Mouse (Mus musculus): ENCODE measurements around the gene BC005537. TPM values are rescaled to one million over a fixed set of nuclear protein-coding genes. Genes with fewer than 3 reads are reported as not detected.

Gene BC005537
- polyA plus RNA-seq, 1 experiment from 2014 or later = 20.8 TPM

- ATAC-seq (ENCODE audit: low FRiP score) = no peak
- H3K9me3 ChIP-seq (replicated peaks) = no peaks in the 10 kb centered on the region
- 77% methylated on average over 2 of the region's 2 CpGs for WGBS
- H3K4me2 ChIP-seq (replicated peaks) = no peak overlapping the region
- no peak overlapping the region for H3K27ac ChIP-seq
- no peaks in the 10 kb centered on the region for H3K4me1 ChIP-seq
- H3K36me3 ChIP-seq = no peaks in the 10 kb centered on the region
- H3K27me3 ChIP-seq = no peaks in the 10 kb centered on the region
- H3K9ac ChIP-seq = no peak overlapping the region
- no peak overlapping the region for H3K4me3 ChIP-seq
Observed at GRCm38 (mm10) chr13:24778026-24778425, 23.4 kb upstream of the BC005537 start.

GRCm38 (mm10) chr13:24778706-24779380, 22.6 kb upstream of the BC005537 start:
- Histone ChIP-seq H3K36me3 (no peaks in the 10 kb centered on the region), H3K4me2 (replicated peaks) (no peak overlapping the region), H3K4me1 (no peaks in the 10 kb centered on the region), H3K27ac (no peak overlapping the region), H3K9ac (no peak overlapping the region), H3K27me3 (no peaks in the 10 kb centered on the region), H3K9me3 (replicated peaks) (no peaks in the 10 kb centered on the region), H3K4me3 (no peak overlapping the region)
- ATAC-seq (ENCODE audit: low FRiP score) = no peak
- 85% methylated on average over 8 of the region's 8 CpGs for WGBS

GRCm38 (mm10) chr13:24781916-24782315, 19.5 kb upstream of the BC005537 start:
- Histone ChIP-seq H3K9me3 (replicated peaks) (no peaks in the 10 kb centered on the region), H3K9ac (no peak overlapping the region), H3K4me3 (no peak overlapping the region), H3K4me1 (no peaks in the 10 kb centered on the region), H3K27me3 (no peaks in the 10 kb centered on the region), H3K27ac (no peak overlapping the region), H3K36me3 (no peaks in the 10 kb centered on the region), H3K4me2 (replicated peaks) (no peak overlapping the region)
- no peak for ATAC-seq (ENCODE audit: low FRiP score)
- WGBS = 80% methylated on average over 5 of the region's 5 CpGs

- no peaks in the 10 kb centered on the region for H3K9me3 ChIP-seq (replicated peaks)
- no peaks in the 10 kb centered on the region for H3K4me1 ChIP-seq
- ATAC-seq (ENCODE audit: low FRiP score) = no peak
- WGBS = 43% methylated on average over 11 of the region's 11 CpGs
- H3K9ac ChIP-seq = no peak overlapping the region
- no peaks in the 10 kb centered on the region for H3K36me3 ChIP-seq
- H3K4me3 ChIP-seq = no peak overlapping the region
- no peak overlapping the region for H3K4me2 ChIP-seq (replicated peaks)
- no peaks in the 10 kb centered on the region for H3K27me3 ChIP-seq
- no peak overlapping the region for H3K27ac ChIP-seq
Observed at GRCm38 (mm10) chr13:24786014-24786490, 15.4 kb upstream of the BC005537 start.

- Histone ChIP-seq H3K9ac (no peak overlapping the region), H3K27ac (no peak overlapping the region), H3K4me2 (replicated peaks) (no peak overlapping the region), H3K4me3 (no peak overlapping the region), H3K9me3 (replicated peaks) (no peaks in the 10 kb centered on the region), H3K36me3 (no peaks in the 10 kb centered on the region), H3K27me3 (no peaks in the 10 kb centered on the region), H3K4me1 (no peaks in the 10 kb centered on the region)
- 92% methylated on average over 5 of the region's 5 CpGs for WGBS
- ATAC-seq (ENCODE audit: low FRiP score) = no peak
Observed at GRCm38 (mm10) chr13:24787477-24787876, 14.0 kb upstream of the BC005537 start.

GRCm38 (mm10) chr13:24791349-24791748, 10.1 kb upstream of the BC005537 start:
- Histone ChIP-seq H3K4me3 (no peak overlapping the region), H3K27me3 (no peaks in the 10 kb centered on the region), H3K4me1 (no peaks in the 10 kb centered on the region), H3K27ac (no peak overlapping the region), H3K9ac (no peak overlapping the region), H3K4me2 (replicated peaks) (no peak overlapping the region), H3K36me3 (no peaks in the 10 kb centered on the region), H3K9me3 (replicated peaks) (no peaks in the 10 kb centered on the region)
- no peak for ATAC-seq (ENCODE audit: low FRiP score)
- WGBS = 74% methylated on average over 2 of the region's 2 CpGs

- Histone ChIP-seq H3K27me3 (no peaks in the 10 kb centered on the region), H3K27ac (no peak overlapping the region), H3K9ac (no peak overlapping the region), H3K36me3 (no peaks in the 10 kb centered on the region), H3K4me2 (replicated peaks) (no peak overlapping the region), H3K4me3 (no peak overlapping the region), H3K9me3 (replicated peaks) (no peaks in the 10 kb centered on the region), H3K4me1 (no peaks in the 10 kb centered on the region)
- no peak for ATAC-seq (ENCODE audit: low FRiP score)
- 91% methylated on average over 9 of the region's 9 CpGs for WGBS
Observed at GRCm38 (mm10) chr13:24792411-24793045, 8.9 kb upstream of the BC005537 start.

- Histone ChIP-seq H3K36me3 (no peaks in the 10 kb centered on the region), H3K4me1 (peaks cover 10% of the 10 kb centered on the region), H3K27ac (no peak overlapping the region), H3K9me3 (replicated peaks) (no peaks in the 10 kb centered on the region), H3K27me3 (no peaks in the 10 kb centered on the region), H3K4me2 (replicated peaks) (no peak overlapping the region), H3K4me3 (no peak overlapping the region), H3K9ac (no peak overlapping the region)
- WGBS = 97% methylated on average over 4 of the region's 4 CpGs
- ATAC-seq (ENCODE audit: low FRiP score) = no peak
Observed at GRCm38 (mm10) chr13:24798686-24799085, 2.8 kb upstream of the BC005537 start.

- Histone ChIP-seq H3K36me3 (no peaks in the 10 kb centered on the region), H3K4me2 (replicated peaks) (peak overlapping the region; percentile 73), H3K4me3 (peak overlapping the region; percentile 97; the same call in 1 of the 2 replicates), H3K4me1 (peaks cover 15% of the 10 kb centered on the region), H3K27ac (no peak overlapping the region), H3K27me3 (no peaks in the 10 kb centered on the region), H3K9ac (no peak overlapping the region), H3K9me3 (replicated peaks) (no peaks in the 10 kb centered on the region)
- 71% methylated on average over 5 of the region's 5 CpGs for WGBS
- ATAC-seq (ENCODE audit: low FRiP score) = no peak
Observed at GRCm38 (mm10) chr13:24799378-24799777, 2.1 kb upstream of the BC005537 start.

- peak overlapping the region; percentile 58 for H3K9ac ChIP-seq
- peaks cover 19% of the 10 kb centered on the region for H3K4me1 ChIP-seq
- H3K36me3 ChIP-seq = 0 out of 2 replicates have a peak, but pooled peaks cover 3% of the 10 kb centered on the region
- H3K9me3 ChIP-seq (replicated peaks) = no peaks in the 10 kb centered on the region
- WGBS = 1% methylated on average over 31 of the region's 31 CpGs
- peak; percentile 17 for ATAC-seq (ENCODE audit: low FRiP score)
- H3K27ac ChIP-seq = peak overlapping the region; percentile 97
- no peaks in the 10 kb centered on the region for H3K27me3 ChIP-seq
- H3K4me2 ChIP-seq (replicated peaks) = peak overlapping the region; percentile 73
- peak overlapping the region; percentile 97 for H3K4me3 ChIP-seq
Observed at GRCm38 (mm10) chr13:24799925-24800673, 1.4 kb upstream of the BC005537 start.

GRCm38 (mm10) chr13:24800674-24801307, 666 bp upstream of the BC005537 start:
- Histone ChIP-seq H3K27me3 (no peaks in the 10 kb centered on the region), H3K9me3 (replicated peaks) (no peaks in the 10 kb centered on the region), H3K4me1 (peaks cover 19% of the 10 kb centered on the region), H3K27ac (peak overlapping the region; percentile 97), H3K36me3 (0 out of 2 replicates have a peak, but pooled peaks cover 9% of the 10 kb centered on the region), H3K9ac (peak overlapping the region; percentile 97), H3K4me3 (peak overlapping the region; percentile 97), H3K4me2 (replicated peaks) (peak overlapping the region; percentile 73)
- ATAC-seq (ENCODE audit: low FRiP score) = peak; percentile 97
- WGBS = under 1% methylated on average over 42 of the region's 42 CpGs
